Mouse (Mus musculus): ENCODE results near the gene Kcnk1.

- TF ChIP-seq CTCF (IDR thresholded peaks at IDR 0.05; ENCODE audit: extremely low read depth, insufficient read length, insufficient replicate concordance, low read depth, low read length) (peak; percentile 47; the same call in 1 of the 2 replicates), POLR2A (IDR thresholded peaks at IDR 0.05; ENCODE audit: low read depth, low read length) (no peak)
Observed at GRCm38 (mm10) chr8:125955671-125956070, 39.3 kb upstream of the Kcnk1 start.

Measured in small intestine, adult 2 months (tissue).